7 mouse cellular contexts compared by ENCODE assay signal in the genomic region with DNA sequence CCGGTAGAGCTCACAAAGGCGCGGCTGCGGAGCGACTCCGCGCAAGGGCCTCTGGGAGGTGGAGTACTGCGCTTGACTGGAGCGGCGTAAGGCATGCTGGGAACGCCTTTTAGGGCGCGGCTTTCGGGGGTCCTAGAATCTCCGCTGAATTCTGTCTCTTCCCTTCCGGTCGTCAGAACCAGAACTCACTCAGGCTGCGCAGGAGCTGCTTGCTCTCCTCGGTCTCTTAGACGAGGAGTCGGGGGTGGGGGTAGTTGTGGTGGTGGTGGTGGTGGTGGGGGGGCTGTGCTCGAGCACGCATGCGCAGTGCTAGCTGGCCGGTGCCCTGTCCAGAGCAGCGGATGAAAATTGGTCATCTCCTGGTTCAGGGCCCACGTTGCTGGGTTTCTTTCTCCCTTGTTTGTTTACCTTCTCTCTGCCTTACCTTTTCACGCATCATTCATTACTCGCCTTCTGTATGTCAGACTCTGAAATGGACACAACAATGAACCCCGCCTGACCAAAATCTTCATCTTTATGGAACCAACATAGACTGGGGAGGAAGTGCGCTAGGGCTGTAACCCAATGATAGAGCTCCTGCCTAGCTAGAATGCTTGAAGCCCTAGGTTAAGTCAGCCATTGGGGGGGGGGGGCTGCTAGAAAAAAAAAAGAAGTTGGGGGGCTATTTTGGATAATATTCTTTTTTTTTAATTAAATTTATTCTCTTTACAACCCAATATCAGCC. TPM values are rescaled to one million over a fixed set of nuclear protein-coding genes. Genes with fewer than 3 reads are reported as not detected.
DNase-seq lines count a peak whose midpoint lies in the region; ATAC-seq and TF ChIP-seq lines count a peak whose summit lies in the region.

A gene (minus strand): TSS at position 53 of the 724 bp plus-strand sequence.

- H3K4me2 ChIP-seq in limb, embryonic 13.5 days (replicated peaks), result peak within 1 kb of the TSS; percentile 75
- peak within 1 kb of the TSS; percentile 58 for H3K4me2 ChIP-seq in midbrain, embryonic 15.5 days

- no peak for TF ChIP-seq CTCF in embryonic fibroblast, embryonic 13.5 days (IDR thresholded peaks at IDR 0.05; ENCODE audit: borderline replicate concordance, insufficient read depth, low read length)

- peak; percentile 96 for ATAC-seq in limb, embryonic 13.5 days (ENCODE audit: low FRiP score, low read depth)
- ATAC-seq in midbrain, embryonic 15.5 days (replicated peaks), result peak; percentile 94

- peak; percentile 49 for TF ChIP-seq POLR2A in embryonic fibroblast, embryonic 13.5 days (IDR thresholded peaks at IDR 0.05; ENCODE audit: low read depth, low read length)

- no peaks in the 10 kb centered on the region for H3K4me1 ChIP-seq in embryonic fibroblast, embryonic 13.5 days (ENCODE audit: control insufficient read depth, insufficient read depth, low read length)
- peaks cover 12% of the 10 kb centered on the region for H3K4me1 ChIP-seq in limb, embryonic 13.5 days
- H3K4me1 ChIP-seq in midbrain, embryonic 15.5 days, result peaks cover 10% of the 10 kb centered on the region

- H3K9ac ChIP-seq in limb, embryonic 13.5 days, result peak within 1 kb of the TSS; percentile 84
- peak within 1 kb of the TSS; percentile 68 for H3K9ac ChIP-seq in midbrain, embryonic 15.5 days

- H3K27me3 ChIP-seq in limb, embryonic 13.5 days, result no peaks in the 10 kb centered on the region
- H3K27me3 ChIP-seq in midbrain, embryonic 15.5 days (replicated peaks), result no peaks in the 10 kb centered on the region

- WGBS in limb, embryonic 13.5 days, result 5% methylated on average over 31 of the region's 31 CpGs
- WGBS in midbrain, embryonic 15.5 days, result 5% methylated on average over 31 of the region's 31 CpGs

- H3K4me3 ChIP-seq in embryonic fibroblast, embryonic 13.5 days (ENCODE audit: insufficient read depth, low read length), result peak within 1 kb of the TSS; percentile 82
- peak within 1 kb of the TSS; percentile 62 for H3K4me3 ChIP-seq in limb, embryonic 13.5 days
- H3K4me3 ChIP-seq in midbrain, embryonic 15.5 days, result peak within 1 kb of the TSS; percentile 55

- H3K9me3 ChIP-seq in limb, embryonic 13.5 days, result 0 out of 2 replicates have a peak, but pooled peaks cover 4% of the 10 kb centered on the region
- H3K9me3 ChIP-seq in midbrain, embryonic 15.5 days, result no peaks in the 10 kb centered on the region

- peak within 1 kb of the TSS; percentile 60 for H3K27ac ChIP-seq in embryonic fibroblast, embryonic 13.5 days (ENCODE audit: insufficient read depth, low read length)
- H3K27ac ChIP-seq in limb, embryonic 13.5 days, result peak within 1 kb of the TSS; percentile 84; the same call in 1 of the 2 replicates
- peak within 1 kb of the TSS; percentile 89 for H3K27ac ChIP-seq in midbrain, embryonic 15.5 days

- H3K36me3 ChIP-seq in limb, embryonic 13.5 days, result peaks cover 15% of the 10 kb centered on the region
- H3K36me3 ChIP-seq in midbrain, embryonic 15.5 days (replicated peaks), result no peaks in the 10 kb centered on the region; the same call in 1 of the 2 replicates

- DNase-seq in brain, adult 2 months (ENCODE audit: low read depth, low spot score), result peak; percentile 96
- peak; percentile 74 for DNase-seq in heart, adult 8-10 months (ENCODE audit: low spot score)
- peak; percentile 62 to 68 for DNase-seq in kidney, adult 8-10 months
- peak; percentile 70 to 74 for DNase-seq in spleen, adult 18-20 months

RNA-seq across cellular contexts. Expression of the gene that starts here (rescaled TPM):
- polyA plus RNA-seq in embryonic fibroblast, embryonic 13.5 days (2011; ENCODE audit: insufficient read length, low read depth, missing spikeins), result 4.7 and 6.2 TPM in 2 replicates
- 1 to 10 TPM; 1.7 to 3.2 (median 1.9) TPM for total RNA-seq in heart, adult 8-10 months (2022)
- 9.3 and 9.6 TPM in 2 replicates for polyA plus RNA-seq in limb, embryonic 13.5 days (2015; fragmentation: Nextera tagmentation; extraction: Ambion mirVana)
- polyA plus RNA-seq in midbrain, embryonic 15.5 days (2015; fragmentation: Nextera tagmentation; extraction: Ambion mirVana), result 14.6 TPM in 2 replicates

Comparison
In these comparisons a context has a peak if more than half of its experiments do, and no peak if none do; other contexts are left out.
1. Peak in every context shown above with its lines: DNase-seq, ATAC-seq, H3K4me3 ChIP-seq and H3K27ac ChIP-seq.